Comparison of ENCODE assay signal across 8 mouse cellular contexts in the genomic region with DNA sequence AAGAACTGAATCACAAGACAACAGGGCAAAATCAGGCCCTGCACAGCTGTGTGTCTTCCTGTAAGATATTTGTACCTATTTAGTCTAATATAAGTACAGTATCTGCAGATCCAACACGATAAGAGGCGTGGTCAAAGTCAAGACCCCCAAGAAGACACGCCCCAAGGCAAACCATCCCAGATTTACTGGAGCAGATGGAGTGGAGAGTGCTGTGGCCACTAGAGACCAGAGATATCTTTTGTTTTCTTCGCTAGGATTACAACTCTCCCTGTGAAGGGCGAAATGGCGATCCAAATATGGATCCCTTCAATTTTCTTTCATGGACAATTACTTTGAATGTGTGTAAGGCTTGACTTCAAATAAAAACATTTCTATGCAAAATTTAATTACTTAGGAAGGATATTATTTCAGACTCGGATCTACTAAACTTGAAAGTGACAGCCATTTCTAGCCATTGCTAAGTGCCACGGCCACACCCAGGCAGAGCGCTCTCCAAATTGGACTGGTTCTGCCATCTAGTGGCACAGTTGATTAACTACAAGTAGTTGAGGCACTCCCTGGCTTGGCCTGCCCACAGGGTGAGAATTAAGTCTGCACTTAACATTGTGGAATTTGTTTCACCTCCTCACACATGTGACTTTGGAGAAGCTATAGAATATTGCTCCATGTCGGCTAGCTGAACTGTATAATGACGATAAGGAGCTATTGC.
A peak's percentile ranks its signal among the peaks of the same experiment; 100 is the strongest.
DNase-seq lines count a peak whose midpoint lies in the region; ATAC-seq and TF ChIP-seq lines count a peak whose summit lies in the region.

No protein-coding gene starts in this region.

- no peaks in the 10 kb centered on the region for H3K36me3 ChIP-seq in MEL (ENCODE audit: control insufficient read depth in 1 of 2, insufficient read depth in 2 of 2, low read length in 2 of 2)
- H3K36me3 ChIP-seq in forebrain, embryonic 16.5 days (ENCODE audit: control insufficient read depth, insufficient read depth), result no peaks in the 10 kb centered on the region
- H3K36me3 ChIP-seq in hindbrain, embryonic 11.5 days (ENCODE audit: control insufficient read depth, insufficient read depth, low read length), result no peaks in the 10 kb centered on the region
- H3K36me3 ChIP-seq in lung, embryonic 15.5 days, result no peaks in the 10 kb centered on the region

- H3K9ac ChIP-seq in MEL (ENCODE audit: control insufficient read depth, low read depth, low read length, poor library complexity, severe bottlenecking), result no peak overlapping the region
- H3K9ac ChIP-seq in forebrain, embryonic 16.5 days (replicated peaks; ENCODE audit: low read depth, low read length), result no peak overlapping the region
- no peak overlapping the region for H3K9ac ChIP-seq in hindbrain, embryonic 11.5 days (ENCODE audit: low read depth, low read length)
- H3K9ac ChIP-seq in lung, embryonic 15.5 days, result no peak overlapping the region

- TF ChIP-seq POLR2A in MEL (IDR thresholded peaks at IDR 0.05; ENCODE audit: control insufficient read depth in 1 of 2, insufficient read depth in 1 of 2, low read depth in 1 of 2, low read length in 2 of 2, poor library complexity in 1 of 2), result no peak
- TF ChIP-seq POLR2A in olfactory bulb, adult 2 months (IDR thresholded peaks at IDR 0.05; ENCODE audit: insufficient read depth, low read depth, low read length), result no peak

- ATAC-seq in forebrain, embryonic 16.5 days, result peak; percentile 95
- peak; percentile 91 for ATAC-seq in hindbrain, embryonic 11.5 days (ENCODE audit: low FRiP score)
- ATAC-seq in lung, embryonic 15.5 days (ENCODE audit: borderline replicate concordance, extremely low read depth, low FRiP score, low TSS enrichment), result peak; percentile 77; the same call in 1 of the 2 replicates

- DNase-seq in MEL (ENCODE audit: low read depth, low spot score), result peak; percentile 33
- peak; percentile 50 for DNase-seq in cerebellum, adult 11 months
- peak; percentile 77 for DNase-seq in hindbrain, embryonic 11.5 days (ENCODE audit: low spot score)
- DNase-seq in layer of hippocampus, adult 9-10 months (ENCODE audit: low spot score), result peak; percentile 61
- peak; percentile 84 for DNase-seq in thymus, postnatal 14 days

- TF ChIP-seq RAD21 in MEL (IDR thresholded peaks at IDR 0.05; ENCODE audit: low read depth, low read length), result peak; percentile 60

- peak; percentile 51 to 64 (median 59) for TF ChIP-seq CTCF in MEL (IDR thresholded peaks at IDR 0.05 in 2 of 3, conservative IDR thresholded peaks at IDR 0.05 in 1 of 3; ENCODE audit: control insufficient read depth in 1 of 3, insufficient read depth in 1 of 3, low read depth in 2 of 3, low read length in 3 of 3, poor library complexity in 1 of 3, severe bottlenecking in 1 of 3)
- TF ChIP-seq CTCF in olfactory bulb, adult 2 months (IDR thresholded peaks at IDR 0.05; ENCODE audit: insufficient read depth, low read depth, low read length), result peak; percentile 28; the same call in 1 of the 2 replicates

- no peaks in the 10 kb centered on the region for H3K9me3 ChIP-seq in MEL (replicated peaks; ENCODE audit: insufficient read depth, low read length)
- no peaks in the 10 kb centered on the region for H3K9me3 ChIP-seq in forebrain, embryonic 16.5 days (ENCODE audit: control insufficient read depth, low read length)
- H3K9me3 ChIP-seq in hindbrain, embryonic 11.5 days (ENCODE audit: control insufficient read depth, low read length), result no peaks in the 10 kb centered on the region
- no peaks in the 10 kb centered on the region for H3K9me3 ChIP-seq in lung, embryonic 15.5 days

- no peaks in the 10 kb centered on the region for H3K79me2 ChIP-seq in MEL (ENCODE audit: control insufficient read depth, insufficient read depth, low read length, poor library complexity)

- H3K27me3 ChIP-seq in MEL (ENCODE audit: control insufficient read depth in 1 of 2, insufficient read depth in 2 of 2, low read length in 2 of 2), result no peaks in the 10 kb centered on the region
- H3K27me3 ChIP-seq in forebrain, embryonic 16.5 days (replicated peaks; ENCODE audit: control insufficient read depth, insufficient read depth, low read length), result no peaks in the 10 kb centered on the region
- no peaks in the 10 kb centered on the region for H3K27me3 ChIP-seq in hindbrain, embryonic 11.5 days (ENCODE audit: control insufficient read depth, insufficient read depth, low read length)
- H3K27me3 ChIP-seq in lung, embryonic 15.5 days, result 0 out of 2 replicates have a peak, but pooled peaks cover 5% of the 10 kb centered on the region

- TF ChIP-seq EP300 in MEL (IDR thresholded peaks at IDR 0.05; ENCODE audit: low read depth in 1 of 2, low read length in 2 of 2), result no peak

- no peak overlapping the region for H3K4me2 ChIP-seq in forebrain, embryonic 16.5 days (ENCODE audit: low read length)
- no peak overlapping the region for H3K4me2 ChIP-seq in hindbrain, embryonic 11.5 days (replicated peaks; ENCODE audit: low read depth, low read length)
- no peak overlapping the region for H3K4me2 ChIP-seq in lung, embryonic 15.5 days

- no peaks in the 10 kb centered on the region for H3K4me1 ChIP-seq in MEL (ENCODE audit: control insufficient read depth in 1 of 2, insufficient read depth in 2 of 2, low read length in 2 of 2)
- H3K4me1 ChIP-seq in forebrain, embryonic 16.5 days (replicated peaks; ENCODE audit: control insufficient read depth, insufficient read depth, low read length), result no peaks in the 10 kb centered on the region
- H3K4me1 ChIP-seq in hindbrain, embryonic 11.5 days (replicated peaks; ENCODE audit: control insufficient read depth, insufficient read depth, low read length), result no peaks in the 10 kb centered on the region
- H3K4me1 ChIP-seq in lung, embryonic 15.5 days, result no peaks in the 10 kb centered on the region
- H3K4me1 ChIP-seq in olfactory bulb, adult 2 months (ENCODE audit: control insufficient read depth, insufficient read depth, low read length), result no peaks in the 10 kb centered on the region

- H3K4me3 ChIP-seq in MEL (ENCODE audit: control insufficient read depth in 1 of 2, insufficient read depth in 1 of 2, low read depth in 2 of 2, low read length in 2 of 2), result no peak overlapping the region
- H3K4me3 ChIP-seq in forebrain, embryonic 16.5 days (replicated peaks; ENCODE audit: low read length), result no peak overlapping the region
- no peak overlapping the region for H3K4me3 ChIP-seq in hindbrain, embryonic 11.5 days (ENCODE audit: low read depth, low read length)
- no peak overlapping the region for H3K4me3 ChIP-seq in lung, embryonic 15.5 days
- H3K4me3 ChIP-seq in olfactory bulb, adult 2 months (ENCODE audit: insufficient read depth, low read depth, low read length), result no peak overlapping the region

- H3K27ac ChIP-seq in MEL (ENCODE audit: control insufficient read depth, low read depth, low read length), result no peak overlapping the region
- H3K27ac ChIP-seq in forebrain, embryonic 16.5 days (ENCODE audit: low read length), result no peak overlapping the region
- H3K27ac ChIP-seq in hindbrain, embryonic 11.5 days (ENCODE audit: low read depth, low read length), result no peak overlapping the region
- H3K27ac ChIP-seq in lung, embryonic 15.5 days, result no peak overlapping the region
- H3K27ac ChIP-seq in olfactory bulb, adult 2 months (ENCODE audit: insufficient read depth, low read depth, low read length), result no peak overlapping the region

- whole genome bisulfite sequencing in forebrain, embryonic 16.5 days, result 56% methylated on average over 11 of the region's 11 CpGs
- 53% methylated on average over 11 of the region's 11 CpGs for WGBS in hindbrain, embryonic 11.5 days
- 49% methylated on average over 11 of the region's 11 CpGs for WGBS in lung, embryonic 15.5 days
- WGBS in olfactory bulb, adult 2 months, result 53% methylated on average over 11 of the region's 11 CpGs

TF ChIP-seq in MEL, 35 proteins besides CTCF, POLR2A, EP300 and RAD21:
- TF ChIP-seq SMC3 (IDR thresholded peaks at IDR 0.05; ENCODE audit: low read depth, low read length) (peak; percentile 47), BHLHE40 (IDR thresholded peaks at IDR 0.05; ENCODE audit: borderline replicate concordance, low read depth, low read length) (no peak), ZC3H11A (IDR thresholded peaks at IDR 0.05; ENCODE audit: low read depth, low read length) (peak; percentile 28; the same call in 1 of the 2 replicates)

Comparison
In these comparisons a context has a peak if more than half of its experiments do, and no peak if none do; other contexts are left out.
1. DNase-seq: peak in every context shown above with its lines; median percentile 84 in thymus, postnatal 14 days; 77 in hindbrain, embryonic 11.5 days; 61 in layer of hippocampus, adult 9-10 months; 50 in cerebellum, adult 11 months; 33 in MEL.